Mouse (Mus musculus) intestine, embryonic 15.5 days (tissue): ENCODE measurements at regions not wholly inside any gene's neighbourhood (a gene's known extent, or its start where the extent isn't known, plus 50 kb on each side); places are given as distances from the start of the nearest gene placed in this dataset.
A peak's percentile ranks its signal among the peaks of the same experiment; 100 is the strongest.

Experiments used
- ATAC-seq: fragments of 200-750 bp; cut with Nextera tagmentation; 2 replicates; pipeline ENCODE4 v1.8.0; 2017; ENCODE audit warnings: moderate TSS enrichment, moderate library complexity
- H3K27ac ChIP-seq: fragments of 300-500 bp; sonication (generic); 2 replicates; pipeline ENCODE4 v1.5.1; 2015; ENCODE audit warnings: mild to moderate bottlenecking, inconsistent platforms
- H3K27me3 ChIP-seq: fragments of 300-500 bp; sonication (generic); replicated peaks from 2 replicates; pipeline ENCODE4 v1.6.1; 2015; ENCODE audit warnings: inconsistent platforms
- H3K36me3 ChIP-seq: fragments of 300-500 bp; sonication (generic); 2 replicates; pipeline ENCODE4 v1.6.1; 2015; ENCODE audit warnings: inconsistent platforms
- H3K4me1 ChIP-seq: fragments of 300-500 bp; sonication (generic); replicated peaks from 2 replicates; pipeline ENCODE4 v1.6.1; 2015; ENCODE audit warnings: inconsistent platforms
- H3K4me2 ChIP-seq: fragments of 300-500 bp; sonication (generic); replicated peaks from 2 replicates; pipeline ENCODE4 v1.6.1; 2015; ENCODE audit warnings: mild to moderate bottlenecking, inconsistent platforms
- H3K4me3 ChIP-seq: fragments of 300-500 bp; sonication (generic); replicated peaks from 2 replicates; pipeline ENCODE4 v1.5.1; 2015; ENCODE audit warnings: inconsistent platforms
- H3K9ac ChIP-seq: fragments of 300-500 bp; sonication (generic); 2 replicates; pipeline ENCODE4 v1.6.1; 2015; ENCODE audit warnings: inconsistent platforms
- H3K9me3 ChIP-seq: fragments of 300-500 bp; sonication (generic); 2 replicates; pipeline ENCODE4 v1.6.1; 2016; ENCODE audit warnings: inconsistent platforms
- WGBS: fragments of 180-500 bp; shearing (Covaris S2); methylation state at CpG from one replicate; pipeline ENCODE4 v1.1.7; 2015; 5-methylcytosine and 5-hydroxymethylcytosine counted together

DNA sequence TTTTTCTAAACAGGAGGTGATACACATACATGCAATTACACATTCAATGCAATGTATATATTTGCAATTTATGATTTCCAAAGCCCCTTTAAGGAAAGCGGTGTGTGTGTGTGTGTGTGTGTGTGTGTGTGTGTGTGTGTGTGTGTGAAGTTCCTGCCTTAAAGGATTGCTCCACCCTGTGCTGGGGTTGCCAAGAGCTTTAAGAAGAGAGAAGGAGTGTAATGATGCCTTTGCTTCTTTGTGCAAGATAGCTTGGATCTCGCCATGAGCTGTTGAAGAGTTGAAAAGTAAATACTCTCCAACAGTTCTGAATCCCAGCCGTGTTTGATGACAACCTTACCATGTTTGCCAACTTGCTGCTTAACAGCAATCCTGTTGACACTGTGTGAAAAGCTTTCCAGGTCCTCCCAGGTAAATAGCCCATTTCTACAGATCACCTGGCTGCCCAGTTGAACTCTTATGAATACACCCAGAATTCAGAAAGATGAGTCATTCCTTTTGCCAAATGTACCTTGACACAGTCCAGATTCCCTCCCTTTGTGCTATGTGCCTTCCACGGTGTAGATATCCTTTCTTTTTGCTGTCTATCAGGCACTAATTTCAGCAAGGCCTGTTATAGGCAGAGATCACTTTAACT, 216.3 kb downstream of the Ikzf2 start:
- Histone ChIP-seq H3K4me2 (no peak overlapping the region), H3K9me3 (no peaks in the 10 kb centered on the region), H3K36me3 (no peaks in the 10 kb centered on the region), H3K27me3 (no peaks in the 10 kb centered on the region), H3K9ac (no peak overlapping the region), H3K4me1 (no peaks in the 10 kb centered on the region), H3K27ac (no peak overlapping the region), H3K4me3 (no peak overlapping the region)
- 53% methylated on average over 4 of the region's 4 CpGs for whole genome bisulfite sequencing
- ATAC-seq, result peak; percentile 71

DNA sequence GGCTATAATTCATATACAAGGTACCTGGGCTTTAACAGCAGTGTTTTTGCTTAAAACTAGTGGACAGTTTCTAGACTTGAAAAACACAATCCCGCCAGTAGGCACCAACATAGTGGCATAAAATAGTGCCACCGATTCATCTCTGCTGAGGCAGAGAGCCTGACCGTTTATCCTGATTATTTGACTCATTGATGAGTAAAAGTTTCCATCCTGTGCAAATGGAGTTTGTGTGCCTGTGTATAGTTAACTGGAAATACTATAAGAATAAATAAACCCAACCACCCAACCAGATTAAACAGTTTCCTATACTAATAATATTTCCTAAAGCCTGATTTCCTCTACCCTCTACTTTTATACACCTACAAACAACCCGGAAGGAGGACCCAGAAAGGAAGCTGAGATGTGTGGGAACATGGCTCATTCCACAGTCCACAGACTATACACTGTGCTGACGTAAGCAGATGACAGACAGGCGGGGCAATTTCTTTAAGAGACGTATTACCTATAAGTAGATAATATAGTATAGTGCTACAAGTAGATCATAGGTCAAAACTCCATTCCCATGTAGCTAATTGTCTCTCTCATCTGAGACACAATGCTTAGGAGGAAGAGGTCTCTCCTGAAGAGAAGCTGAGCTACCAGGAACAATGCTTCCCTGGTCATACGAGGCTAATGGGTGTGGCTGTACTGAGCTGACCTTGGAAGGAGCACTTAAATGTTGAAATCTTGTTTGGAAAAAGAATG, 217.7 kb downstream of the Ikzf2 start:
- Histone ChIP-seq H3K27me3 (no peaks in the 10 kb centered on the region), H3K4me3 (no peak overlapping the region), H3K4me1 (no peaks in the 10 kb centered on the region), H3K9me3 (no peaks in the 10 kb centered on the region), H3K36me3 (no peaks in the 10 kb centered on the region), H3K27ac (no peak overlapping the region), H3K9ac (no peak overlapping the region), H3K4me2 (no peak overlapping the region)
- 75% methylated on average over 8 of the region's 8 CpGs for WGBS
- peak; percentile 39 for ATAC-seq

DNA sequence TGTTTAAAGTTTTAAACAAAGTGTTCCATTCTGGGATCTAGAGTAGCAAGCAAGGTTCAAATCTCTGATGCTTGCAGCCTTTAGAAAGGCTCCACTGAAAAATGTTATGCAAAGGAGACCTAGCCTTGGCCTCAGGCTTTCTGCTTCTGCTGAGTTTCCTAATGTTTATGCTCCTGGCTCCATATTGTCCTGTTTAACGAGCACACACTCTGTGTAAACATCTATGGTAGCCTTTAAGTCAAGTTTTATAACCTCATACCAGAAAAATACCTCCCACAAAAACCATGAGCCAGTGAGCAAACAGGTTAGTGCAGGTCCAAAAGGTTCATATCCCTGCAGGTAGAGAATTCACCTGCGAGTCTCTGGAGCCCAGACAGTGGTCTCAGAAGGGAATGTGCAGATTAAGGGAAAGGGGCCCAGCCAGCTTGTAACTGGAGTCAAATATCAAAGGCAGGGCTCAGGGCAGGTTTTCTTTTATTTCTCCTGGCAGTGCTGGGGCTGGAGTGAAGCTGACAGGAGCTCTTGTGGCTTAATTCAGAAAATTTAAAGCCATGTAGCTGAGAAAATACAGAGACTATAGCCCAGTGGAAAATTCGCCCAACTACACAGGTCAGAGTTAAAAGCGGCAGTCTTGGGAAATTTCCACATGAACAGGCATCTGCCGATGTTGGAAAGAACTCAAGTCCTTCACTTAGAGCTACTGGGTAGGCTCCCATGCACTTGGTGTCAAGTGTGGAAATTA, 220.3 kb downstream of the Ikzf2 start:
- 20% methylated on average over 5 of the region's 5 CpGs for WGBS
- no peak overlapping the region for H3K4me2 ChIP-seq
- H3K27me3 ChIP-seq, result no peaks in the 10 kb centered on the region
- H3K9ac ChIP-seq, result no peak overlapping the region
- no peak overlapping the region for H3K4me3 ChIP-seq
- H3K9me3 ChIP-seq, result no peaks in the 10 kb centered on the region
- H3K36me3 ChIP-seq, result no peaks in the 10 kb centered on the region
- peak; percentile 34; the same call in 1 of the 2 replicates for ATAC-seq
- no peak overlapping the region for H3K27ac ChIP-seq
- H3K4me1 ChIP-seq, result no peaks in the 10 kb centered on the region

DNA sequence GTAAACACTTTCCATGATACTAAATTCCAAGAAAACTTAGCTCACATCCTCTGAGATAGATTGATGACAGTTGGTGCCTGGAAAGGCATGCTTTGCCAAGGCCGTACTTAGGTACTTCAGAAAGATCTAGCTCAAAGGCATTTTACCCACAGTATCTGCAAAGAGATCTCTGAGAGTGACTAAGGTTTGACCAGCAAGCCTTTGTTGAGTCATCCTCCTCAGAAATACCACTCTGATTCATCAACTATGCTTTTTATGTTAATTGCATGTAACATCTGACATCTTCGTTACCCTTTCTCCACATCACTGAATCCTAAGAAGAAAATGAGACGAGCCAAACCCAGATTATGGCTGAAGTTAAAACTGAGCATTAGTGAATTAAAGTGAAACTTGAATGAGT, 225.9 kb downstream of the Ikzf2 start:
- ATAC-seq, result no peak
- no peak overlapping the region for H3K4me2 ChIP-seq
- no peaks in the 10 kb centered on the region for H3K36me3 ChIP-seq

DNA sequence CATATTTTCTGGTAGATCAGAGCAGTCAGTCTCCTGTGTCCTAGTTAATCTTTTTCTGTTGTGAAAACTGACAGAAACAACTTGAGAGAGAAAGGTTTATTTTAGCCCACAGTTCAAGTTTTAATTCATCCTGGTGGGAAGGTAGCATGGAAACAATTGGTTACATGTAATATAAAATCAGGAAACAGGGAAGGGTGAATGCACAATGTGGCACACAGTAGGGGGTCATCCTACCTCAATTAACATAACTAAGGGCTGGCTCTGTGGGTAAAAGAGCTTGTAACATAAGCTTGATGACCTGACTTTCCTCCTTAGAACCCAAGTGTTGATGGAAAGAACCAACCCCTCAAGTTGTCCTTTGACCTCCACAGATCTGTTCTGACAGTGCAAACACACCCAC, 227.1 kb downstream of the Ikzf2 start:
- Histone ChIP-seq H3K9ac (no peak overlapping the region), H3K4me3 (no peak overlapping the region), H3K4me2 (no peak overlapping the region), H3K27me3 (no peaks in the 10 kb centered on the region), H3K36me3 (no peaks in the 10 kb centered on the region), H3K4me1 (no peaks in the 10 kb centered on the region), H3K27ac (no peak overlapping the region), H3K9me3 (no peaks in the 10 kb centered on the region)
- no peak for ATAC-seq

More for the DNA sequence above, 225.9 kb downstream of the Ikzf2 start:
- Histone ChIP-seq H3K4me1 (no peaks in the 10 kb centered on the region), H3K9ac (no peak overlapping the region), H3K27me3 (no peaks in the 10 kb centered on the region), H3K27ac (no peak overlapping the region), H3K9me3 (no peaks in the 10 kb centered on the region), H3K4me3 (no peak overlapping the region)
- 84% methylated on average over 3 of the region's 3 CpGs for WGBS

DNA sequence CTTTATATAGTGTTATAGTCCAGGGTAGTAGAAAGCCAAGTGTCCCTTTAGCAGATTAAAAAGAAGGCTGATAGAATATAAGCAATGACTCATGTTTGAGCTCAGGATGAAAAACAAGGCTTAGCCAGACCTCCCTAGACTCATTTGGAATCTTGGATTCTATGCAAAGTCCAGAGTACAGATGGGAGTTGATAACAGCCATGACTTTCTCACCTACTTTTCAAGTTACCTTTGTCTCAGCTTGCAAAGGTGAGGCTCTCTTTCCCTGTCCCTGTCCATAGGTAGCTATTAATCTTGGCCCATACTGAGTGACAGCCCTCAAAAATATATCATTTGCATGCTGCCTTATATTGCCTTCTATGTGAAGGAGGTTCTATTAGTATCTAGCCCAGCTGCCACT, 229.6 kb downstream of the Ikzf2 start:
- no peaks in the 10 kb centered on the region for H3K27me3 ChIP-seq
- ATAC-seq, result peak; percentile 86
- H3K36me3 ChIP-seq, result no peaks in the 10 kb centered on the region
- H3K27ac ChIP-seq, result no peak overlapping the region
- no peak overlapping the region for H3K9ac ChIP-seq
- no peak overlapping the region for H3K4me2 ChIP-seq
- no peak overlapping the region for H3K4me3 ChIP-seq
- H3K9me3 ChIP-seq, result no peaks in the 10 kb centered on the region
- no peaks in the 10 kb centered on the region for H3K4me1 ChIP-seq

DNA sequence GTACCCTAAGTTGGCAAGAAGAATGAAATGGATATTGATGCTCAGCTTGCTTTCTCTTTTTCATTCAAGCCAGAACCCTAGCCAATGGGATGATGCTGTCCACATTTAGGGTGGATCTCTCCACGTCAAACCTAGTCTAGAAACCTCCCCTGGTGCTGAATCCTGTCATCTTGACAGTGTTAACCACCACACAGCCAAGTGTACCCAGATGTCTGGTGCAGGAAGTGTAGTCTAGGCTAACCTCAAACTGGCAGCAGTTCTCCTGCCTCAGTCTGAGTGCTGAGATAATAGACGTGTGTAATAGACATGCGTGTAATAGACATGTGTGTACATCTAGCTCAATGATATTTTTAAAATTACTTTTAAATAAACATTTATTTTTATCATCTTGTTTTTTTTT, 233.1 kb downstream of the Ikzf2 start:
- no peak overlapping the region for H3K4me2 ChIP-seq
- no peaks in the 10 kb centered on the region for H3K4me1 ChIP-seq
- WGBS, result 84% methylated on average over 3 of the region's 3 CpGs
- no peak overlapping the region for H3K9ac ChIP-seq
- H3K27me3 ChIP-seq, result no peaks in the 10 kb centered on the region
- no peaks in the 10 kb centered on the region for H3K36me3 ChIP-seq
- H3K4me3 ChIP-seq, result no peak overlapping the region
- ATAC-seq, result no peak
- no peaks in the 10 kb centered on the region for H3K9me3 ChIP-seq
- H3K27ac ChIP-seq, result no peak overlapping the region

DNA sequence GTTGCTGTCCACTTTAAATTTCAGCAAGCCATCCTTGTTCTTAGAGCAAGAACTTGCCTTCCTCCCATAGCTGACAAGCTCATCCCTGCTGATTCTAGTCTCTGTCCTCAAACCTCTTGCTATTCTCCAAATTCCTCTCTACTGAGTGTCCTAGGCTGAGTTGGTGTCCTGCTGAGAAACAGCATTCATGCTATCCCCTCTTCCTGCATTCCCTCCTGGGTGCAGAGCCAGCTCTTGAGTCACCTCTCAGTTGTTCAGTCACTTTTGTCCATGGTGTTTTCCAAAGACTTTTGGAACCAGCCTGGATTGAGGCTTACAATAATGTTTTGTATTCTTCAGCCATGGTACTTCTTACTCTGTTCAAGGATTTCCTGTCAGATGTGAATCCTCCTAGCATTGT, 234.1 kb downstream of the Ikzf2 start:
- Histone ChIP-seq H3K4me2 (no peak overlapping the region), H3K9me3 (no peaks in the 10 kb centered on the region), H3K4me3 (no peak overlapping the region), H3K27ac (no peak overlapping the region), H3K36me3 (no peaks in the 10 kb centered on the region), H3K4me1 (no peaks in the 10 kb centered on the region), H3K9ac (no peak overlapping the region), H3K27me3 (no peaks in the 10 kb centered on the region)
- ATAC-seq, result no peak

DNA sequence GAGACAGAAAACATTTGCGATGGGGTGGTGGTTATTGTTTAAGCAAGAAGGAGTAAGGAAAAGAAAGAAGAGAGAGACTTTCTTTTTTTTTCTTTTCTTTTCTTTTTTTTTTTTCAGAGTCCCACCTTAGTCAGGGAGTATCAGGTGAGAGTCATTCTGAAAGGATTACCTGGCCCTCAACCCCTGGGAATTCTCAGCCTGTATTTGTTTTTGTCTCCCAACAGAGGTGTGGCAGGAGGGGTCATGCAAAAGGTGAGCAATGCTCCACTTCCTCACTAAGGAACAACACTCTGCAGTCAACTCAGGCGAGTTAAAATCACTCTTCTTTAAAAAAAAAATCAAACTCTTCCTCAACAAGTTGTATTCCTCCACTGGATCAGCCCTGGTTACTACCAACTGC, 236.6 kb downstream of the Ikzf2 start:
- no peak overlapping the region for H3K9ac ChIP-seq
- no peaks in the 10 kb centered on the region for H3K9me3 ChIP-seq
- peak; percentile 66; the same call in 1 of the 2 replicates for ATAC-seq
- WGBS, result 47% methylated on average over 2 of the region's 2 CpGs
- no peak overlapping the region for H3K4me2 ChIP-seq
- no peak overlapping the region for H3K4me3 ChIP-seq
- no peaks in the 10 kb centered on the region for H3K36me3 ChIP-seq
- no peaks in the 10 kb centered on the region for H3K4me1 ChIP-seq
- H3K27ac ChIP-seq, result no peak overlapping the region
- no peaks in the 10 kb centered on the region for H3K27me3 ChIP-seq

DNA sequence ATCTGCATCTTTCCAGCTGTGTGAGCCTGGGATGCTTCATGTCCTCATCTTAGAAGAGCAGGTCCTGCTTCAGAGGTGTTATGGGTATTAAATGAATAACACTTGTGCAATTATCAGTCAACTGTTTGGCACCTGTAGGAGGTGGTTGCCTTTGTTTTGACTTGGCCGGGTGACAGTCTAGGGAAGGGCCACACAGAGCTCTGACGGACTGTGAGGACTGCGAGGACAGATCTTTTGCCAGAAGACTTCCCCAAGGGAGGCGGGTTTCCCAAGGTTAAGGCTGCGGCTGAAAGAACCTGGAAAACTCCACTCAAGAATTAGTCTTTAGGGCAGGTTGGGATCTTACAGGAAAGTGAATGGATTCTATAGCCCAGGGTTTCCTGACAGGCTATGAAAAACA, 239.8 kb downstream of the Ikzf2 start:
- Histone ChIP-seq H3K4me2 (no peak overlapping the region), H3K36me3 (no peaks in the 10 kb centered on the region), H3K27me3 (no peaks in the 10 kb centered on the region), H3K4me3 (no peak overlapping the region), H3K9me3 (no peaks in the 10 kb centered on the region), H3K4me1 (no peaks in the 10 kb centered on the region), H3K9ac (no peak overlapping the region), H3K27ac (no peak overlapping the region)
- WGBS, result 75% methylated on average over 5 of the region's 5 CpGs
- no peak for ATAC-seq

DNA sequence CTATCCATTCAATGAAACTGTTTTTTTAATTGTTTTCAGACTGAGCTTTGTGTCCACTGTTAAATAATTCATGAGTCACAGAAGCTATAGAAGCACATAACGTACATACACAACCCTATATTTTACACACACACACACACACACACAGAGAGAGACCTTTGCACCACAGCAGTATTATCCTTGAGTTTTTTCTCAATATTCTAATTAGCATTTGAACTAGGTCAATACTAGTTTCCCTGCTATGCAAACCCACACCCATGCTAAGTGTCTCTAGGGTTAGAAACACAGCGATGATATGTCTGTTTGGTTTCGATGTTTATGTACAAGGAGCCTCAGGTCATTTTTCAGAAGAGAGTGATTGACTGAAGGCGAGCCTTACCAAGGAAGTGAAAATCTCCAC, 242.3 kb downstream of the Ikzf2 start:
- Histone ChIP-seq H3K27me3 (no peaks in the 10 kb centered on the region), H3K4me3 (no peak overlapping the region), H3K4me2 (no peak overlapping the region), H3K9ac (no peak overlapping the region), H3K27ac (no peak overlapping the region), H3K36me3 (no peaks in the 10 kb centered on the region), H3K9me3 (no peaks in the 10 kb centered on the region), H3K4me1 (no peaks in the 10 kb centered on the region)
- 63% methylated on average over 4 of the region's 4 CpGs for WGBS
- peak; percentile 60 for ATAC-seq

DNA sequence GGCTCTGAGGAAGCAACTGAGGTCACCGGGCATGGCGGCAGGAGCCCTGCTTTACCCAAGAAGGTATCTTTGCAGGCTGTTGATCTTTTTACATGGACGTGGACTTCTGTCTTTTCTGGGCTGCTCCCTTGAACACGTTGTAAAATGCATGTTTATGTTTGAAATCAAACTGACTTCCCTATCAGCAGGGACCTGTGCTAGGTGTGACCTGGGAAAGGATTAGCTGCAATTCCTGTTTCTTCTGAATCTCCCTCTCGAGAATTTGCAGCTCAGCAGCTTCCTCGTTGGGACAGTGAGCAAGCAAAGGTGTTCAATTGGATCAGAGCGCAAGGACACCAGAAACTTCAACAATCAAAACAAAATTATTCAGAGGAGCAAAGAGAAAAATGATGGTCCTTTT, 243.6 kb downstream of the Ikzf2 start:
- H3K4me3 ChIP-seq, result no peak overlapping the region
- no peak overlapping the region for H3K27ac ChIP-seq
- H3K27me3 ChIP-seq, result no peaks in the 10 kb centered on the region
- H3K36me3 ChIP-seq, result no peaks in the 10 kb centered on the region
- no peak overlapping the region for H3K9ac ChIP-seq
- H3K4me2 ChIP-seq, result no peak overlapping the region
- no peaks in the 10 kb centered on the region for H3K9me3 ChIP-seq
- no peaks in the 10 kb centered on the region for H3K4me1 ChIP-seq
- peak; percentile 67 for ATAC-seq
- 45% methylated on average over 7 of the region's 7 CpGs for WGBS
